Mouse (Mus musculus) right cerebral cortex, postnatal 4 days (tissue): ENCODE measurements around the gene Edn3.

Source experiments
- DNase-seq: peaks from one replicate; pipeline ENCODE4 v3.0.0-alpha.2; 2022

Gene Edn3

DNA sequence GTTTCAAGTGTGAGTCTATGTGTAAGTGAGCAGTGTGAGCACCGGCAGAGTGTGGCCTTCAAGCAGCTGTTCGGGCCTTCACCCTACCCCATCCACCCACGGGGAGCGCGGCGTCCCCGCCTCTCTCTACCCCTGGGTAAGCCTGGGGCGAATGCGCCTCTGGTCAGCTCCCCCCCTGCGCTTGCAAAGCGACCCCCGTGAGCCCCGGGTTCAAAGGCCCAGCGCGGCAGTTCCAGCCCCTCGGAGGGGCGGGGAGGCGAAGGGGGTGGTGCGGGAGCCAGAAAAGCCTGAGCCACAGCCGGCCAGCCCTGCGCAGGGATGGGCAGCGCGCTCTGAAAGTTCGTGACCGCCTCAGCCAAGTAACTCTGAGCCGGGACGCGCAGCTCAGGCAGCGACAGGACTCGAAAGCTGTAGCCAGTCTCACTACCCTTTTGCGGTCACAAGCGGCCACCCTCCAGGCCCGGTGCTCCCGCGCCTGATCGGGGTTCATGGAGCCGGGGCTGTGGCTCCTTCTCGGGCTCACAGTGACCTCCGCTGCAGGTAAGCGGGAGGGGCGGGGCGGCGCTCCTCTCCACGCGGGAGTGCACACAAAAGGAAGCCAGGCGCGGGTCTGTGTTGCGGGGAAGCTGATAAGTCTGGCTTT, at the start of gene Edn3:
TSS of gene Edn3 (plus strand) at position 141 of the 643 bp plus-strand sequence.
- DNase-seq = peak; percentile 5

DNA sequence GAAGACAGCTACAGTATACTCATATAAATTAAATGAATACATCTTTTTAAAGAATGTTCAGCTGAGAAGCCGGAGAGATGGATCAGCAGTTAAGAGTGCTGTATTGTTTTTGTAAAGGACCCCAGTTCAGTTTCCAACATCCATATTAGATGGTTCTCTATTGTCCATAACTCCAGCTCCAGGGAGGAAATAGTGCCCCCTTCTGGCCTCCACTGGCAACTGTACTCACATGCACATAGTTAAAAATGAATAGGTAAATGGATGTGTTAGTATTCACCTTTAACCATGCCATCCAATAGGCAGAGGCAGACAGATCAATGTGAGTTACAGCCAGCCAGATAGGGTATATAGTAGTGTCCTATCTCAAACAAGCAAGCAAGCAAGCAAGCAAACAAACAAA, 48.4 kb upstream of the Edn3 start:
- no peak for DNase-seq

DNA sequence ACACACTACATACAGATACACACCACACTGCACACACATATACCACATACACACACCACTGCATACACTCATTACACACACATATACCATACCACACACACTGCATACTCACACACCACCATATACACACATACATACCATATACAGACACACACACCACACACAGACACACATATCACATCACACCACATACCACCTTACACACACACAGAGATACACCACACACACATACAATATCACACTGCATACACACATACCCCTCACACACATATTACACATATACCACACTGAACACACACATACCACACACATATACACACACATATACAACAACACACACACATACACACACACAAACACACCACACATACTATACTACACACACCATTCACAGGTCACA, 44.5 kb upstream of the Edn3 start:
- DNase-seq = no peak

DNA sequence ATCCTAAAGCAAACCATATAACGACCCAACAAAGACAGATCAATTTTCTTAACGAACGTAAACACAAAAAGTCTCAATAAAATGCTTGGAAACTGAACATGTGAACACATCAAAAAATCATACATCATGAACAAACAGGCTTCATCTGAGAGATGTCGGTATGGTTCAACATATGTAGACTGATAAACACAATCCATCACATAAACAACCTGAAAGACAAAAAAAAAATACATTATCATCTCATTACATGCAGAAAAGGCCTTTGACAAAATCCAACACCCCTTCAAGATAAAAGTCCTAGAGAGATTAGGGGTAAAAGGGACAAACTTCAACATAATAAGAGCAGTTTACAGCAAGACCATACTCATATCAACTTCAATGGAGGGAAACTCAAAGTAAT, 42.6 kb upstream of the Edn3 start:
- no peak for DNase-seq

DNA sequence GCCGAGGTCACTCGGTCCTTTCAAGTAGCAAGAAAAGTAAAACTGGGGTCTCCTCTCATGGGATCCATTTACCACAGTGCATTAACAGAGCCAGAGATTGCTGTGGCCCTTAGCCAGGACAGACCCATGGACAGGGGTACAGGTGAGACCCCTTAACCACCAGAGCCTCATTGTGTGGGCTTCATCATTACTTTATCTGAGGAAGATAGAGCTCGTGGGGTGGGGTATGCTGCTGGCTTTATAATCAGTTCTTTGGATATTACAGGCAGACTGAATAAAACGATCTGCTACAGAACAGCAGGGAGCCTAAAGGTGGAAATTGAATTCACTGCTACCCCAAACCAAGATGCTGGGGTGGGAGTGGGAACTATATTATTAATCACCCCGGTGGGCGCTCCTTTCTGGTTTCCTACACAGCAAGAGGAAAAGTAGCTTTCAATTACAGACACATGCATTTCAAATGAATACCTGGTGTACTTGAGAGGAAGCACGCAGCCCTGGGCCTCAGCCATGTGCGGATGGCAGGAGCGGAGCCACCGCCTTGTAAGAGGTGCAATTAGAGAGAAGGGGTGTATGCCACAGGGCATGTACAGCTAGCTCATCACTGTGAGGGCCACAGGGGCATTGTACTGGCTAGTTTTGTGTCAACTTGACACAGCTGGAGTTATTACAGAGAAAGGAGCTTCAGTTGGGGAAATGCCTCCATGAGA, 33.1 kb upstream of the Edn3 start:
- no peak for DNase-seq

DNA sequence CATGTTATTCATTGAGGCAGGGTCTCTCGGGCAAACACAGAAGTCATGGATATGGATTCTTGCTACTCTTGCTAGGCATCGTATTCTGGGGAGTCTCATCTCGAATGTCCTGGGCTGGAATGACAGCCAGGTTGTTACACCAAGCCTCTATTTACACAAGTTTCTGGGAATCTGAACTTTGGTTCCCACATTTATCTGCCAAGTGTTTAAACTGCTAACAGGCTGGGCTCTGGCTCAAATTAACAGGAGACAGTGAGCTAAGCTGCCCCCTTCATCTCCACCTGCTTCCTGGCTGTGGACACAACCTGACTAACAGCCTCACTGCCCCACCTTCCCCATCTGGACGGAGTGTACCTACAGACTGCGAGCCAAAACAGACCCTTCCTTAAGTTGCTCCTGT, 28.5 kb upstream of the Edn3 start:
- DNase-seq = no peak

DNA sequence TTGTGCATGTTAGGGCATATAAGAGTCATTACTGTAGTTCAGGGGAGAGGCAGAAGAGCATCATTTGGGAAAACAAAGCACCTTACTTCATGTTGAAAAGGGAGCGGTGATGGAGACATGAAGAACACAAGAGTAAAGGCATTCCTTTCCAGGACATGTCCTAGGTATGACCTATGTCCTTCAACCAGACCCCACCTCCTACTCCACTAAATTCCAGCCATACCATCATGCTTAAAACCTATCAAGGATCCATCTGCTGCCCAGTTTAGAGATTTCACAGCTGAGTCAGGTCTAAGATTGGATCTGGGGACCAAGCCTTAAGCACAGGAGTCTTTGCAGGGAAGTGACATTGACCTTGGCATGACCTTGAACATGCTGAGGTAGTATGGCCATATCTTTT, 25.1 kb upstream of the Edn3 start:
- DNase-seq = no peak

DNA sequence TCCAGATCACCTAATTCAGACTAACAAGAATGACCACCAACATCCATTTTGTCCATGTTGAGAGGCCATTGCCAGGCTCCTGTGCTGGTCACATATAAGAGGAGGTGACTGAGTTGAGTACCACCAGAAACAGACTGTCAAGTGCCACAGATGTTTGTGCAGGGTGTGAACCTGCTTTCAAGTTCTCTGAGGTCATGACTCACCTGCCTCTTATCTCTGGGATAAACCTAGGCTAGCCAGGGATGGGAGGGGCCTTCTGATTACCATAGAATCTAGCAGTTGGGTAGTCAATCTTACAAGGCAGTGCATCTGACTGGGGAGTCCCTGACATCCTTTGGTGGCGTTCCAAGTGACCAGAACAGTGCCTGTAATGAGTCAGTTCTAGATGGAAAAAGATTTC, 13.2 kb upstream of the Edn3 start:
- no peak for DNase-seq

DNA sequence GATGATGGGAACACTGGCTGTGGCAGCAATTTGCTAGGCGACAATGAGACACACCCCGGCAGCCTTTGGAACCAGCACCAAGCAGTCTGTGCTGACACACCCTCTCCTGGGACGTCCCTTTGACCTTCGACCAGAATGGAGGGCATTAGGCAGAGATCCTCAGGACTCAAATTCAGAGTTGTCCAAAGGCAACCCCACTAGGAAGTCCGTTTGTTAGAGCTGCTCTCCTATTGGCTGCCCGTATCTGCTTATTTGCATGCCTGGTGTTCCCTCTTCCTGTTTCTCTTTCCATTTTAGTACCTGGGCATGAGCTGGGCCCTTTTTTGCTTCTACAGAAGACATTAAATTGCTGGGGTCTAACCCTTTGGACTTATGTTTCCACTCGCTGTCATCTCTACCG, 12.0 kb upstream of the Edn3 start:
- DNase-seq = no peak

DNA sequence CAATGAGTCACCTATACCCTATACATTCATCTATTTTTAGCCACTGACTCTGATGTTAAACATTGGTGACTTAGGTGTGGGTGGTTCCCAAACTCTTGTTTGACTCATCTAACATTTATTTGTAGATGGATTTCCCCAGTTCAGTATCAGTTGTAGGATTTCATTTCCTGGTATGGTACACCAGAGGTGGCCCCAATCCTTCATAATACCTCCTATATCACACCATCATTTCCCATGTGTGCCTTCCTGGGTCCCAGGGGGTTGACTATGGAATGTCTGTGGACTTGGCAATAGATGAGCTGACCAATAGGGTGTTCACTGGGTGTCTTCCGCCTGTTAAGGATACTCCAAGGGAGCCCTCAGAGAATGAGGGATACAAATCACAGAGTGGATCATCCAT, 7.2 kb upstream of the Edn3 start:
- DNase-seq = no peak

DNA sequence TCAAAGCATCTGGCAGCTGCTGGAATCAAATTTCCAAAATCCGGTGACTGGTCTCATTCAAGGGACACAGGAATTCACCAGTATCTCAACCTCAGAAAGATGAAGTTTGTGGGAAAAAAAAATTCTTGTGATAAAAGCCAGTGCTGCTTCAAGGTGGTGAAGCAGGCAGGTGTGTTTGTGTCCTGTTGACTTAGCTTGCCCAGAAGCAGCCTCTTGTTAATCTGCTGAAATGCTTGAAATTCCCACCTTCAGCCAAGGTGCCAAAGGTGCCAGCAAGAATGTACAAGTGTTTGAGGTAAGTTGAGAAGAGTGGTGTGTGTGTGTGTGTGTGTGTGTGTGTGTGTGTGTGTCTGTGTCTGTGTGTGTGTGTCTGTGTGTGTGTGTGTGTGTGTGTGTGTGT, 6.2 kb upstream of the Edn3 start:
- DNase-seq = no peak

DNA sequence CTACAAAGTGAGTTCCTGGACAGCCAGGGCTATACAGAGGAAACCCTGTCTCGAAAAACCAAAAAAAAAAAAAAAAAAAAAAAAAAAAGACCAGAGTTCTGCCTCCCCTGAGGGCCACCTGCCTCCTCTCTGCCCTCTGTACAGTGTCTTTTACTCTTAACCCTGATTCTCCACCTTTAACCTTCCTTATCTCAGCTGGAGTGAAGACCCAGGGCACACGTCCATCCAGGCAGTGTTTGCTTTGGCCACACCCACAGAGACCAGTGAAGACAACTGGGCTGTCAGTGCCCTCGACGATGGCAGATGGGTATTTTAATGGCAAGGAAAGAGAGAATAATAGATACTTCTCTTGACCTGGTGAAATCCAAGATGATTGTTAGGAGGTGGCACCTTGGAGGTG, 1.2 kb upstream of the Edn3 start:
- DNase-seq = no peak

DNA sequence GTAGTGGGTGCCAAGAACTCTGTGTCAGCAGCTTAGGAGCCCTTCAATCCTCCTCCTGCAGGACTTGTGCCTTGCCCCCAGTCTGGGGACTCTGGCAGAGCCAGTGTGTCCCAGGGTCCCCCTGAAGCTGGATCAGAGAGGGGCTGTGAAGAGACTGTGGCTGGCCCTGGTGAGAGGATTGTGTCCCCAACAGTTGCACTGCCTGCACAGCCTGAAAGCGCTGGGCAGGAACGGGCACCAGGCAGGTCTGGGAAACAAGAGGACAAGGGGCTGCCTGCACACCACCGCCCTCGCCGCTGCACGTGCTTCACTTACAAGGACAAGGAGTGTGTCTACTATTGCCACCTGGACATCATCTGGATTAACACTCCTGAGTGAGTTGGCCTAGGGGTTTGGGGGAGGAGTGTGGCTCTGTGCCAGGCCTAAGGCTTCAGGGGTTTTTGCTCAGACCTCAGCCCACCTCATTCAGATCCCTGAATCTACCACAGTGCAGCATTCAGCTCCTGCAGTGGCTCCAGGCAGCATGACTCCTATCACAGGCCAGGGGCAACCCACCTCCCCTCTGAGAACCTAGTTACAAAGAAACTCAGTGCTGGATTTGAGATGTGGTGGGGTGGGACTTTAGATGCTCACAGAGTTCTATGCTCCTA, 1.2 kb downstream of the Edn3 start:
- DNase-seq = no peak

DNA sequence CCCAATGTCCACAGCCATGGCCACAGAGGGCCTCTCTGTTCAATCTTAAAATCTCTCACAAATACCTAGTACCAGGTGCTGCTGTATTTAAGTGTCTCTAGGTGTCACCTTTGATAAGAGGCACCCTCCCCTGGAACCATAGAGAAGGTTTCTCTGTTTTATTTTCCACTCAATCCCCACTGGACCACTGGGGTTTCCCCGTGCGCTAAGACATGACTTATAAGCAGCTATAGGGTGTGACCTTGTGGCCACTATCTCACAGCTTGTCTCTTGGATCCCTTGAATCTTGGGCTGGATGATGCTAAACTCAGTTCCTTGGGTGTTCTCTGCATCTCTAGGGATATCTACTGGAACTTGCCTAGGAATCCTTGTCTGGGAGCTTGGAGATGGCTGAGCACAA, 1.9 kb downstream of the Edn3 start:
- no peak for DNase-seq

DNA sequence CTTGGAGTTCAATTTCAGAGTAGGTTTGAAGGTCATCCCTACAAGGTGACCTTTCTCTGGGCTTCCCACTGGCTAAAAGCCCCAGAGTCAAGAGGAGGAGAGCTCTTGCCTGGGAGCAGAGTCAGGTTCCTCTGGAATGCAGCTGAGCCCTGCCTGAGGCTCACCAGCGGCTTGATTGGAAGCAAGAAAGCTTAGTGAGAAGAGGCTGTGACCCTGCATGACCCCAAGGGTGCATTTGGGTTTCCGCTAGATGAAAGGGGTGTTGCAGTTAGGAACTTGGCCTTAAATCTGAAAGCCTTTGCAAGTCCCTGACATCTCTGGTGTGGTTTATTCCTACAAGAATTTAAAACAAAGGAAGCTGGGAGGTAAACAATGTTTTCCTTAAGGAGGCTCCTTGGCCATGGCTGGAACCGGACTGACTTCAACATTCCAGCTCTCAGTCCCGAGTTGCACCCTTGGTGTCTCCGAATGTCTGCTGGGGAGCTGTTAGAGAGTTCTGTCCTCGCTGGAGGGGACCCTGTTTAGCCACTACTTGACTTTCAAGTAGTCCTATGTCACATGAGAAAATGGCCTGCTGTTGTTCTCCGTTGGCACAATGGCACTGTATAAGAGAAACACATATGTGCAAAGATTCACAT, 8.6 kb downstream of the Edn3 start:
- no peak for DNase-seq

DNA sequence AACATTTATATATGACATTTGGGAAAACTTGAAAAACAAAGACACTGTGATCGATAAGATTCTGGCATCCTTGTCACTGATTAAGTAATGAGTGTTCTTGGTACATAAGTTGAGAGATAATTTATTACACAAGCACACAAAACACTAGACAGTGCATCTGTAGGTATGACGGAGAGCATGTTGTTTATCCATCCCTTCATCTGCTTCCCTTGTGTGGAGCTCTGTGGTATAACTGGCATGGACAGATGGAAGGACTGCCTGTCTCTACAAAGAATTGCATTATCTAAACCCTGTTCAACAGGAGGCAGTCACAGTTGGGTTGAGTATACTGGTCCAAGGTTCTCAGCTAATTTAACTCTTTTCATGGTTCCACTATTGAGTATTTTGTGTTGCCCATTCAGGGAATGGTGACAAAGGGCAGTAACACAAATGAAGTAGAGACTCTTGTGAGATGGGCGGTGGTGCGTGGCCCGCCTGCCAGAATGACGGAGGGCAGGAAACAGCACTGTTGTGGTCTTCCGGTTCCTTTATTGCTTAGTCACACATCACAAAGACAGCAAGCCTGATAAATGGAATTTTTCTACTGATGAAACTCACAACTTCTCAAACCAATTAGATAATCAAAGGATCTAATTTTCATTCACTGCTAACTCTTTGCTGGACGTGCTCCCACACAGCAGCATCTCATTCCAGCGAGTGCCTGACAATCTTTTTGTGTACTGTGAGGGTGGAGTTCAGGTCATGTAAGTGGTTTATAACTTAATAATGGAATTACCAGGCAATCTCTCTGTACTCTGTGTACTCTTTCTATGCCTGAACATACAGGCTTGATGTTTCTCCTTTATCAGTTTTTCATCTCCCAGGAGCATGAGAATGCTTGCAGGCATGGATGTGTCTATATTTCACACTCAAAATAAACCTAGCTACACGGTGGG, 14.0 kb downstream of the Edn3 start:
- no peak for DNase-seq

DNA sequence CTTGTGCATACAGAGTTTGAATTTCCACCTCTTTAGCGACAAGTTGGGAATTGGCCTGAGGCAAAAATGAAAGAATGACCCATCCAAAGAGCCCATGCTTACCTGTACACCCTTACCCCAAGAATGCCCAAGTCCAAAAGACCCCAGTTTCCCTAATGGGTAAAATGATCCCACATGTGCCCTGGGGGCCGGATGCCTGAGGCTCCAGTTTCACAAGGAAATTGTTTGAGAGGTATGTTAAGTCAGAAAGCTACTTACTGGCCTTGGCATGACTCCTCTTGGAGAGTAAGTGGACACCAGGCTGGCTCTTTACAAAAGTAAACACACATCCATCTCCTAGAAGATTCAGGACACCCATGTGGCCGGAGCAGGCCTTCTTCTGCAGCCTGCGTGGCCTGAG, 21.6 kb downstream of the Edn3 start:
- DNase-seq = no peak

DNA sequence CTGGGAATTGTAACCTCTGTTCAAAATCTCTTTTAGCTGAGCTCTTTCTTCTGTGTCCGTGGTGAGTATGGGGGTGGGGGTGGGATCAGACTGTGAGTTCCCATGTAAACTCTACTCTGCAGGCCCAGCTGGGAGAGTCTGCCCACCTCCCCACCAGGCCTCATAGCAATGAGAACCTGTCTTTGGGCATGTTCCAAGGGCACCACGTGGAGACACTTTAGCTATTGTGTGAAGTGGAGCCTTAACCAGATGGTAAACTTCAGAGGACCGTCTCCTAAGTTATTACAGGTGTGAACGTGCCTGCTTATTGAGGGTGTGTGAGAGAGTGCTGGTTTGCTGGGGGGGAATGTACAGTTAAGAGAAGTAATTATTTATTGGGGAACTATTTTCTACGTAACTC, 22.5 kb downstream of the Edn3 start:
- no peak for DNase-seq

DNA sequence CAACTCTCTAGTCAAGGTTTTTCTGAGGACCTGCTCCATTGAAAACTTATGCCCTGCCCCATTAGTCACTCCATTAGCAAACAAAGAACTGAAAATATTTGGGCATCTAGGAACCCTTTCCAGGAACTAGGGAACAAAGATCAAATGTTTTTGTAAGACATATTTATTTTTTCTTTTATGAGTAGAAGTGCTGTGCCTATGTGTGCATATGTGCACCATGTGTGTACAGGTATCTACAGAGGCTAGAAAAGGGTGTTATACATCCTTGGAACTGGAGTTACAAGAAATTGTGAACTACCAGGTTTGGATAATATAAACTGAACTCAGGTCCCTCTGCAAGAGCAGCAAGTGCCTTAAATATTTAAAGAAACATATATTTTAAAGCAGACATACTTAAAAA, 28.4 kb downstream of the Edn3 start:
- no peak for DNase-seq

DNA sequence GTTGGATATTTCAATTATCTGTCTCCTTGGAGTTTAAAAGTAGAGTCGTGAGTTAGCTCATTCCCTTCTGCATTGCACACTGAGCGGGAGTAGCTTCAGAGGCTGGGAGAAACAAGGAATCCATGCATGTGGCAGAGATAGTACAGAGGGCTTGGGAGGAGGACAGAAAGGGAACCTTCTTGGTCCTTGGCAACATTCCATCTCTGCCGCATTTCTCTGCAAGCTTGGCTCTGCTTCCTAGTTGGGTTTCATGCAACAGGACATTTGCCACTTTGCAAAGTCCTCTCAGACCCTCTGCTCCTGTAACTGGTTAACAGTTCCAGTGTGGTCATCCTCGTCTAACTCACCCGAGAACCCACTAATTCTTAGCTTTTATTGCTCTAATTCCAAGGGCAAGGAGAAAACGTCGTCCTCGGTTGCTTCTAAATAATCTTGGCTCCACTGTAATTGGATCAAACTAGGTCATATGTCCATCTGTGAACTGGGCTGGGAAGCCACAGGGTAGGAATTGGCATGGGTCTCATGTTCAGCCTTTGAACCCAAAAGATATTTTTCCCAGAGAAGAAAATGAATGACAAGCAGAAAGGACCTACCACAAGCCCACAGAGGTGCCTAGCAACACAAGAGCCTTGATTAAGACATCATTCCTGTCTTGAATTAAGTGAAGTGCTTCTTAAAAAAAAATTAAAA, 32.2 kb downstream of the Edn3 start:
- DNase-seq = no peak

DNA sequence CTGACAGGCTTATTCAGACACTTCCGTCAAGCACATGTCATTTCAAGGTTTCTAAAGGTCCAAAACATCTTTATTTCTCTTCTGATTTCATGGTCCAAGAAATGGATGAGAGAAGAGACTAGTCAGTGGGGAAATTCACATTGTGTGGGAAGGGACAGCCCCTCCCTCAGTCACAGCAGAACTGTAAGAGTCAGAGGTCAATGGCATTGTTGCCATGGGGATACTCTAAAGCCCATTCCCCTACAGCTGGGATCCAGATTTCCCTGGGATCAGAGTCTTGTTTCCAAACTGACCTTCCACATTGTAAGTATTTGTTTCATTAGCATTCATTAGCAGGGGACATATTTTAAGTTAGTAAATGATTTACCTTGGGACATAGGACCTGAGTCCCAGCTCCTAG, 32.8 kb downstream of the Edn3 start:
- DNase-seq = no peak

DNA sequence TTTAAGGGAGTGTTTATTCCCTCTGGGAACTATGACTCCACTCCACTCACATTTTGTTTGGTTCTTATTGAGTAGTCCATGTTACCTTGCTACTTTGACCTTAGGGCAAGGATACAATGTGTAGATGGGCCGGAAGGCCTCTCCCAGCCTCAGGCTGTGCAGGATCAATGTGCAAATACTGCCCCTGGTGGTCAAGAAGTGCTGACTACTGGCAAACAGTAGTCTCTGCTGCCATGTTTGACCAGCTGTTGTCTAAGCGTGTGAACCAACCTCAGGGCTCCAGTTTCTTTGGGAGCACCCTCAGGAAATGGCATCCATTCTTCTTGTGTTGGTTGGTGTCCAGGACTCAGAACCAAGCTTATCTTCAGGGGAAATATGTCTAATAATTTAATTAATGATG, 36.6 kb downstream of the Edn3 start:
- DNase-seq = no peak
